In genomic region chr14:118696556-118697289, GRCm38 (mm10) we compare ENCODE assay signal across 27 mouse cellular contexts. TPM values are rescaled to one million over a fixed set of nuclear protein-coding genes. Genes with fewer than 3 reads are reported as not detected.
DNase-seq lines count a peak whose midpoint lies in the region; ATAC-seq lines count a peak whose summit lies in the region.
"Had no signal": no experiment of that assay in that cellular context is flagged by ENCODE, and none has a peak within 500 bp of the region (broad histone marks: within the 10 kb centered on the region; RNA-seq: fewer than 3 reads in every experiment).

No protein-coding gene starts in this region.

- DNase-seq in kidney, adult 11 months = peak; percentile 2
- DNase-seq in kidney, adult 8-10 months = no peak
- DNase-seq in ZHBTc4 (ENCODE audit: low read depth, low spot score) = peak; percentile 97
- peak; percentile 69 for DNase-seq in cerebellum, adult 9-10 months
- peak; percentile 51 to 53 for DNase-seq in cerebellum, postnatal 36 days
- DNase-seq in hindbrain, embryonic 11.5 days (ENCODE audit: low spot score) = no peak
- DNase-seq in heart, postnatal 36 days = no peak
- DNase-seq: adrenal gland, adult 2 months; heart, postnatal 14 days; kidney, postnatal 14 days; liver; lung, adult 2 months; lung, postnatal 10 days; midbrain, embryonic 14.5 days; retina, postnatal 1 day; right cerebral cortex, postnatal 25 days had no signal

- no peak overlapping the region for H3K27ac ChIP-seq in forebrain, embryonic 12.5 days
- no peak overlapping the region for H3K27ac ChIP-seq in hindbrain, embryonic 11.5 days (ENCODE audit: low read depth, low read length)
- H3K27ac ChIP-seq: forebrain, embryonic 13.5 days; hindbrain, embryonic 12.5 days; liver, embryonic 14.5 days; macrophage; neural tube, embryonic 15.5 days; stomach, embryonic 15.5 days had no signal

- H3K9me3 ChIP-seq in forebrain, embryonic 12.5 days = no peaks in the 10 kb centered on the region
- no peaks in the 10 kb centered on the region for H3K9me3 ChIP-seq in hindbrain, embryonic 11.5 days (ENCODE audit: control insufficient read depth, low read length)
- H3K9me3 ChIP-seq: forebrain, embryonic 13.5 days; hindbrain, embryonic 12.5 days; neural tube, embryonic 15.5 days; stomach, embryonic 15.5 days had no signal

- no peaks in the 10 kb centered on the region for H3K4me1 ChIP-seq in forebrain, embryonic 12.5 days
- no peaks in the 10 kb centered on the region for H3K4me1 ChIP-seq in hindbrain, embryonic 11.5 days (replicated peaks; ENCODE audit: control insufficient read depth, insufficient read depth, low read length)
- H3K4me1 ChIP-seq: forebrain, embryonic 13.5 days; neural tube, embryonic 15.5 days; stomach, embryonic 15.5 days had no signal

- 95% methylated on average over 16 of the region's 16 CpGs for WGBS in forebrain, embryonic 12.5 days
- 95% methylated on average over 16 of the region's 16 CpGs for WGBS in hindbrain, embryonic 11.5 days

- H3K4me2 ChIP-seq in forebrain, embryonic 12.5 days = no peak overlapping the region
- H3K4me2 ChIP-seq in hindbrain, embryonic 11.5 days (replicated peaks; ENCODE audit: low read depth, low read length) = no peak overlapping the region
- H3K4me2 ChIP-seq: forebrain, embryonic 13.5 days; hindbrain, embryonic 12.5 days; neural tube, embryonic 15.5 days; stomach, embryonic 15.5 days had no signal

- ATAC-seq in forebrain, embryonic 12.5 days (ENCODE audit: low FRiP score) = no peak
- no peak for ATAC-seq in hindbrain, embryonic 11.5 days (ENCODE audit: low FRiP score)
- ATAC-seq: CD4-positive, CD25-positive, alpha-beta regulatory T cell, adult 4 months; forebrain, embryonic 13.5 days; intestine, embryonic 16.5 days; Patski had no signal

- no peaks in the 10 kb centered on the region for H3K27me3 ChIP-seq in forebrain, embryonic 12.5 days
- no peaks in the 10 kb centered on the region for H3K27me3 ChIP-seq in hindbrain, embryonic 11.5 days (ENCODE audit: control insufficient read depth, insufficient read depth, low read length)
- H3K27me3 ChIP-seq: forebrain, embryonic 13.5 days; hindbrain, embryonic 12.5 days; neural tube, embryonic 15.5 days; Patski; stomach, embryonic 15.5 days had no signal

- H3K4me3 ChIP-seq in forebrain, embryonic 12.5 days (replicated peaks) = no peak overlapping the region
- no peak overlapping the region for H3K4me3 ChIP-seq in hindbrain, embryonic 11.5 days (ENCODE audit: low read depth, low read length)
- H3K4me3 ChIP-seq: erythroblast, embryonic 14.5 days; forebrain, embryonic 13.5 days; hindbrain, embryonic 12.5 days; neural tube, embryonic 15.5 days; stomach, embryonic 15.5 days had no signal

- H3K36me3 ChIP-seq in forebrain, embryonic 12.5 days (replicated peaks) = no peaks in the 10 kb centered on the region
- H3K36me3 ChIP-seq in hindbrain, embryonic 11.5 days (ENCODE audit: control insufficient read depth, insufficient read depth, low read length) = no peaks in the 10 kb centered on the region
- H3K36me3 ChIP-seq: hindbrain, embryonic 12.5 days; neural tube, embryonic 15.5 days; stomach, embryonic 15.5 days had no signal

- intact Hi-C loops in heart, postnatal 36 days (cut with DNase I) = no loop called here

- H3K9ac ChIP-seq in forebrain, embryonic 12.5 days = no peak overlapping the region
- no peak overlapping the region for H3K9ac ChIP-seq in hindbrain, embryonic 11.5 days (ENCODE audit: low read depth, low read length)
- H3K9ac ChIP-seq: forebrain, embryonic 13.5 days; hindbrain, embryonic 12.5 days; liver, embryonic 14.5 days; neural tube, embryonic 15.5 days; stomach, embryonic 15.5 days had no signal

RNA-seq across cellular contexts. Expression of gene Abcc4, which starts 9.3 kb away (rescaled TPM):
- 2.1 and 2.4 TPM in 2 replicates for polyA plus RNA-seq in forebrain, embryonic 12.5 days (2016; fragmentation: Nextera tagmentation; extraction: Ambion mirVana)
- polyA plus RNA-seq in hindbrain, embryonic 11.5 days (2014; fragmentation: Nextera tagmentation; extraction: Ambion mirVana) = 3.2 and 3.9 TPM in 2 replicates
- total RNA-seq in heart, postnatal 36 days (2021) = 1 to 10 TPM; 9.0 to 9.1 TPM

Comparison
In these comparisons a context has a peak if more than half of its experiments do, and no peak if none do; other contexts are left out.
1. DNase-seq: peak in kidney, adult 11 months (single experiment), ZHBTc4 (single experiment), cerebellum, adult 9-10 months (single experiment) and cerebellum, postnatal 36 days (2 of 2); none in kidney, adult 8-10 months (0 of 2), hindbrain, embryonic 11.5 days (single experiment) and heart, postnatal 36 days (0 of 2).